Mouse (Mus musculus) cerebellum, adult 11-12 months (tissue): ENCODE data around the gene Bhlhe41.

ENCODE experiments used
- DNase-seq: peaks from one replicate; pipeline ENCODE4 v3.0.0; 2022

The Bhlhe41 gene

GRCm38 (mm10) chr6:145835359-145835758 is 30.0 kb downstream of the Bhlhe41 start:
- no peak for DNase-seq

- DNase-seq: no peak
These were observed 32.4 kb downstream of the Bhlhe41 start for GRCm38 (mm10) chr6:145832927-145833326.

- DNase-seq: no peak
These were observed 34.7 kb downstream of the Bhlhe41 start for GRCm38 (mm10) chr6:145830617-145831016.

GRCm38 (mm10) chr6:145830117-145830516 is 35.2 kb downstream of the Bhlhe41 start:
- peak; percentile 74 for DNase-seq

GRCm38 (mm10) chr6:145829062-145829835 is 36.1 kb downstream of the Bhlhe41 start:
- DNase-seq: no peak

- no peak for DNase-seq
These were observed 39.1 kb downstream of the Bhlhe41 start for GRCm38 (mm10) chr6:145826305-145826704.

GRCm38 (mm10) chr6:145823588-145824234 is 41.6 kb downstream of the Bhlhe41 start:
- no peak for DNase-seq

- no peak for DNase-seq
These were observed 42.3 kb downstream of the Bhlhe41 start for GRCm38 (mm10) chr6:145823103-145823502.

- no peak for DNase-seq
These were observed 43.1 kb downstream of the Bhlhe41 start for GRCm38 (mm10) chr6:145822218-145822617.

GRCm38 (mm10) chr6:145819151-145819550 is 46.2 kb downstream of the Bhlhe41 start:
- DNase-seq: no peak

GRCm38 (mm10) chr6:145815200-145815599 is 50.2 kb downstream of the Bhlhe41 start:
- no peak for DNase-seq

GRCm38 (mm10) chr6:145811174-145811573 is 54.2 kb downstream of the Bhlhe41 start:
- no peak for DNase-seq

GRCm38 (mm10) chr6:145810015-145810414 is 55.3 kb downstream of the Bhlhe41 start:
- DNase-seq: no peak

GRCm38 (mm10) chr6:145809566-145809965 is 55.8 kb downstream of the Bhlhe41 start:
- no peak for DNase-seq
